Mouse (Mus musculus) left cerebral cortex, adult 6 months (tissue): ENCODE data around the gene Gm10518. TPM values are rescaled to one million over a fixed set of nuclear protein-coding genes. Genes with fewer than 3 reads are reported as not detected.

Experiments used
- long read RNA-seq, 2 experiments: library from polyadenylated mRNA; unstranded; transcript quantifications; one replicate each; pipeline ENCODE4 v2.0.0; 2019 to 2020
- polyA plus RNA-seq: library from polyadenylated mRNA; unstranded; fragments of <200 nt; fragmentation: Nextera tagmentation; gene quantifications from 2 replicates; pipeline ENCODE4 v1.2.3, GENCODE M21; 2021

Gene Gm10518
- polyA plus RNA-seq = 0.23 and 0.26 TPM in 2 replicates
- long read RNA-seq, experiment 1 = 0 reads
- long read RNA-seq, experiment 2 = 0 reads

GRCm38 (mm10) chr1:179802610-179803512, at the start of gene Gm10518:
Gene Gm10518, plus strand, starts transcription at chr1:179803376.

GRCm38 (mm10) chr1:179803513-179804139, 450 bp downstream of the Gm10518 start, which contains the start of gene Ahctf1:
Gene Ahctf1, minus strand, starts transcription at chr1:179803680.

Other genes with a start within 250 kb of the Gm10518 start
- 112 and 114 TPM in 2 replicates for gene Sccpdh, start 135.2 kb upstream of the Gm10518 start, polyA plus RNA-seq
- 0.06 and 0.09 TPM in 2 replicates for gene Kif28, start 58.1 kb upstream of the Gm10518 start, polyA plus RNA-seq
- 4.8 and 7.4 TPM in 2 replicates for gene Ahctf1, start 304 bp downstream of the Gm10518 start, polyA plus RNA-seq
- gene Cdc42bpa, start 157.1 kb downstream of the Gm10518 start, polyA plus RNA-seq = 23.8 and 37.8 TPM in 2 replicates